Mouse (Mus musculus): ENCODE measurements around the gene Pdzd2.

Gene Pdzd2

DNA sequence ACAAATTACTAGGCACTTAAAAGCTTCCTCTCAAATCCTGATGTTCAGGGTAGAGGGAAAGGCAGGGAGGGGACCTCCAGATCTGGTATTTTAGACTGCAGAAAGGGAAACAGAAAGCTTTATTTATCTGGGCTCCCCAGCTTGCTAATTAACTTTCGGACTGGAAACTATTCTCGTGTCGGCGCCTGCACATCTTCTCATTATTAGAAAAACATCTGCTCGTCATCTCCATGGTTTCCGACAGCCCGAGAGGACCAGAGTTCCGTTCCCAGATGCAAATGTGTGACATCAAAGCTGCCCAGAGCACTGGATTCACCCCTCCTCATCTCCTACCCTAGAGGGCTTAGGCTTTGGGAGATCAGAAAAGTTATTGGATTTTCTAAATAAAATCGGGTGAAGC is 57.2 kb downstream of the Pdzd2 start:
- in situ Hi-C loops (cut with MboI; ENCODE audit: low pct_unique_long_range_greater_than_20kb in 1 of 2, low sequenced_read_pairs in 2 of 2, unreplicated experiment in 1 of 2), result no loop called here

DNA sequence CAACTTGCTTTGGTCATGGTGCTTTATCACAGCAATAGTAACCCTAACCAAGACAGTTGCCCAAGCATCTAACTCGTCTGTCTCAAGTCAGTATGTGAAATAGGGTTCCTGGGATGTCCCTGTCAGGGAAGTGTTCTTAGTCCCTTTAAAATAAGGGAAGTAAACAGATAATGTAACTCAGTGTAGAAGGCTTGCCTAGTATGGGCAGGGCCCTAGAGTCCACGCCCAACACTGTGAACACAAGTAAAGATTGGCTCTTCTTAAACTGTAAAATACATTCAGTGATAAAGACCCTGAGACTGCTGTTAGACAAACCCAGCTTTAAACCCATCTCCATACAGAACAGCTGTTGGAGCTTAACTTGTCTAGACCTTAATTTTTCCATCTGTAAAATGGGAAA is 57.8 kb downstream of the Pdzd2 start:
- in situ Hi-C loops (cut with MboI; ENCODE audit: low pct_unique_long_range_greater_than_20kb in 1 of 2, low sequenced_read_pairs in 2 of 2, unreplicated experiment in 1 of 2), result no loop called here

DNA sequence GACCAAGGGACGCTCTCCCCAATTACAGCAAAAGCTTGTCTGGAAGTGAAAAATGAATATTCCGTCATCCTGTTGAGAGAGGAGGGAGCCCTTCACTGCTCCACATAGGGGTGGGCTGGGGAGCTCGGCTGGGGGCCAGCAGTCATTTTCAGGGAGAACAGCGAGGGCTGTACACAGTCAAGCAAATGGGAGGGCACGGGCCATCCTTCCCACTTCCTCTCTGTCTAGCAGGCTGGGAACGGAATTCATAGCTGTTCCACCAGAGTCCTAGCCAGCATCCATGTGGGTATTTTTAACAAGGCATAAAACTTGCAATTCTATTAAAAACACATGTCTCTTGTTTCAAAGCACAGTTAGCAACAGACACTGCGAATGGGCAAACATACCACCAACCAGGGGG is 59.0 kb downstream of the Pdzd2 start:
- in situ Hi-C loops (cut with MboI; ENCODE audit: low pct_unique_long_range_greater_than_20kb in 1 of 2, low sequenced_read_pairs in 2 of 2, unreplicated experiment in 1 of 2), result no loop called here

DNA sequence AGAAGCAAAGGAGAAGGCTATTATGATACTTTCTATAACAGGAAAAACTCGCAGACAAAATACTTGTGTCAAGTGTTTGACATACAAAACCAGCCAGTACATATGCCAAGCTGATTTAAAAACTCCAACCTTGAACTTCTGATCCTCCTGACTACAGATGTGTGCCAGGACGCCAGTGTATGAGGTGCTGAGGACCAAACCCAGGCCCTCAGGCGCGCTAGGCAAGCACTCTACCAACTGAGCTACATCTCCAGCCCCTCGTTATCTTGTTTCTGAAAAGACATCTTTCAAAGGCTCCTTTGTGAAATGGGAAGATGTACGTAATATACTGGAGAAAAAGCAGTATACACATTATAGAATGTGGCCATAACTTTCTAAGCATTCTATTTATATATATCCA is 59.7 kb downstream of the Pdzd2 start:
- in situ Hi-C loops (cut with MboI; ENCODE audit: low pct_unique_long_range_greater_than_20kb in 1 of 2, low sequenced_read_pairs in 2 of 2, unreplicated experiment in 1 of 2), result no loop called here

DNA sequence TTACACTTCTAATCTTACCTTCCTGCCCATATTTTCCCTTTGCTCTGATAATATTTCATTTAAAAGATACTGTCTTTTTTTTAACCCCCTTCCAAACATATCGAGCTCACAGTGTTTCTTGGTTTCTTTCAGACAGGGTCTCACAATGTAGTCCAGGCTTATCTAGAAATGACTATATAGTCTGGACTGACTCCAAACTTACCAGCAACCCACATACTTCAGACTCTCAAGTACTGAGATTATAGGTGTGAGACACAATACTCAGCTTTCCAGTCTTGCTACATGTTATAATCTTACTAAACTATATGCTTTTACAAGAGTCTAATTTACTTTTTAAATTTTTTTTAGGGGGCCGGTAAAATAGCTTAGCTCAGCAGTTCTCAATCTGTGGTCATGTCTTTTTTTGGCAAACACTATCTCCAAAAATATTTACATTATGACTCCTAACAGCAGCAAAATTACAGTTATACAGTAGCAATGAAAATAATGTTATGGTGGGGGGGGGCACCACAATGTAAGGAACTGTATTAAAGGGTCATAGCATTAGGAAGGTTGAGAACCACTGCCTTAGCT is 61.1 kb downstream of the Pdzd2 start:
- in situ Hi-C loops (cut with MboI; ENCODE audit: low pct_unique_long_range_greater_than_20kb in 1 of 2, low sequenced_read_pairs in 2 of 2, unreplicated experiment in 1 of 2), result no loop called here

DNA sequence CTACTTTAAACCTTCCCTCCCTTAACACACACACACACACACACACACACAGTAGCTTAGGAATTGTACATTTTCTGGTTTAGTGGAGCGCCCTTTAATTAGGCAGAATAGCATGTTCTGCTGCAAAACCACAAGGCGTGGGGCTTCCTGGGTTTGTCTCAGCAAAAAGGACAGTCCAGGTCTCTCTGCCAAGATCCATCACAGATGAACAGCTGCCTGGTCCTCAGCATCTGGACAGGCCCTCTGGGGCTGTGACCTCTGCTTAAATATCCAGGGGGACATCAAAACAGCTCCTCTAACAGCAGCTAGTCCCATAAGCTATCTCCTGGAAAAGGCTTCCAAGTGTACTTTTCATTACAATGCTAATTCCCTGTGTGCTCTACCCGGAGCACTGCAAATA is 64.4 kb downstream of the Pdzd2 start:
- in situ Hi-C loops (cut with MboI; ENCODE audit: low pct_unique_long_range_greater_than_20kb in 1 of 2, low sequenced_read_pairs in 2 of 2, unreplicated experiment in 1 of 2), result no loop called here

DNA sequence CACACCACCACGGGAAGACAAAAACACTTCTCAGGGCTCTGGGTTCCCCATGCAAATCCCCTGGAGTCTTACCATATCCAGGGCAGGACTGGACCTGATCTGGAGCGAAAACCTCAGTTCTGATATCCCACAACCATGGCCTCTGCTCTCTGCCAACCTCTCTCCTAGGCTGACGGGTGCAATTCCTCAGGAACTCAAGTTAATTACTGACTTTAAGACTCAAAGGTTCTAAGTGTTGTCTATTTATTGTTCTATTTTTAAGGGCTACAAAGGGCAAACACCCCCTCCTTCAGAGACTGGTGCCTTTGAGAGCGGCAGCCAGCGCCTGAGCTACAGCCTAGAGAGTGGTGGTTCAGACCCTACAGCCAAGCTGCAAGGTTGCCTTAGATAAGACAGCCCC is 65.7 kb downstream of the Pdzd2 start:
- in situ Hi-C loops (cut with MboI; ENCODE audit: low pct_unique_long_range_greater_than_20kb in 1 of 2, low sequenced_read_pairs in 2 of 2, unreplicated experiment in 1 of 2), result no loop called here

DNA sequence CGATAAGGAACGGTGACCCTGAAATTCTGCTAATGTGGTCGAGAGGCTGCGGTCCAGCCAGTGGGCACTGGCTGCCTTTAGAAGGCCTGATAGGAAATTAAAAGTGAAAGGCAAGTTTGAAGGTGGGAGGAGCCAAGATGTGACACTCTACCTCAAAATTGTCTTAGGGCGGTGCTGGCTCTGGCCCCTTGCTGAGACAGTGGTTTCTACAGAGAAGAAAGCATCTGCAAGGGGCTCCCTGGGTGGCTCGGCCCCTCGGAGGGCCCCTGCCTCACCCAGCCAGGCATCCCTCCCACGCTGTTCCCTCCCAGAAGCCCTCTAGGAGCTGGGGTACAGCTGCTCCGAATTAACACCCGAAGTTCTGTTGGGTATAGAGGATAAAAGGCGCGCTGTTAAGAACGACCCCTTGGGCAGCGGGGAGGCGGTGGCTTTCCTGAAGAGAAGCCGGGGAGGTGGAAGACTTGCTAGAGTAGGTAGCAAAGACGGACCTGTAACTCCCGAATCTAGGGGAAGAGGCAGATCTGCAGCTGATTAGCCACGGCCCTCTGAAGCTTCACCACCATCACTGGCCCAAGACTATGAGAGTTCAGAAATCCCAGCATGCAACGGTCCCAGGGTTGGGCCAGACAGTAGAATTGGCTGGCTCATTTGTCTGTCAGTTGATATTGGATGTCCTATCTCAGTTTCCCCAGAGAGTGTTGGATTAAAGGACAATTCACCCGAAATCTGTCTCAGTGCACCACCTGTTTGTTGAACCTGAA is 71.8 kb downstream of the Pdzd2 start:
- in situ Hi-C loops (cut with MboI; ENCODE audit: low pct_unique_long_range_greater_than_20kb in 1 of 2, low sequenced_read_pairs in 2 of 2, unreplicated experiment in 1 of 2), result no loop called here

DNA sequence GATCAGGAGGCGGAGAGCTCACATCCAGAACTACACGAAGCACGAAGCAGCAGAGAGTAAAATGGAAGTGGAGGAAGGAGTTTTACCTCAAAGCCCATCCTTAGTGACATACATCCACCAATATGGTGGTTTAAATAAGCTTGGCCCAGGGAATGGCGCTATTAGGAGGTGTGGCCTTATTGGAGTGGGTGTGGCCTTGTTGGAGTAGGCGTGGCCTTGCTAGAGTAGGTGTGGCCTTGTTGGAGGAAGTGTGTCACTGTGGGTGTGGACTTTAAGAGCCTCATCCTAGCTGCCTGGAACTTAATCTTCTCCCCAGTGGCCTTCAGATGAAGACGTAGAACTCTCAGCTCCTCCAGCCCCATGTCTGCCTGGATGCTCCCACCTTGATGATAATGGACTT is 73.8 kb downstream of the Pdzd2 start:
- in situ Hi-C loops (cut with MboI; ENCODE audit: low pct_unique_long_range_greater_than_20kb in 1 of 2, low sequenced_read_pairs in 2 of 2, unreplicated experiment in 1 of 2), result no loop called here

DNA sequence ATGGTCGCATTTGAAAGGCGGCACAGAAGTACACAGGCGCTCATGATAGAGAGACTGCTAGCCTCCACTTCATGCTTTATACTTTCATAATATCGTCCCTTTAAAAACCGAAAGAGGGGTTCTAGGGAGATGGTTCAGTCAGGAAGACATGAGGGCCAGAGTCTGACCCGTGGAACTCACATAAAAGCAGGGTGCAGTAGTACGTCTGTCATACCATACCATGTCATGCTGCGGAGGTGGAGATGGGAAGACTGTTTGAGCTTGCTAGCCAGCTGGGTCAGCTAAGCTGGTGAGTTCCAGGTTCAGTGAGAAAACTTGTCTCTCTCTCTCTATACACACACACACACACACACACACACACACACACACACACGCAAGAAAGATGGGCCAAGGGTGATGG is 76.4 kb downstream of the Pdzd2 start:
- in situ Hi-C loops (cut with MboI; ENCODE audit: low pct_unique_long_range_greater_than_20kb in 1 of 2, low sequenced_read_pairs in 2 of 2, unreplicated experiment in 1 of 2), result no loop called here

DNA sequence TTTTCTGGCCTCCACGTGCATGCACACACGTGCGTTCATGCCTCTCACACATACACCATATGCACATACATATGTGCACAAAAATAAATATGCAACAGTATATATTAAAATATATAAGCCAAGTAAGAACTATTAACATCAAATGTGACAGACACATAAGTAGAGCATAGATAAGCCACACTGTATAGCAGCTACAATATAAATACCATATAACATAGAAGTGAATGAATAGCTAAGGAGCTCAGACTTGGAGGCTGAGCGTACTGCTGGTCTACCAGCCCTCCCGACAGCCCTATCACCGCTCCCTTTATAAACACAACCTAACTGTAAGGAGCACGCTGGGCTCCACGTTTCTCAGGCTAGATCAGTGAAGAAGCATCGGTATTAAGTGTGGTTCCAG is 79.4 kb downstream of the Pdzd2 start:
- in situ Hi-C loops (cut with MboI; ENCODE audit: low pct_unique_long_range_greater_than_20kb in 1 of 2, low sequenced_read_pairs in 2 of 2, unreplicated experiment in 1 of 2), result no loop called here

DNA sequence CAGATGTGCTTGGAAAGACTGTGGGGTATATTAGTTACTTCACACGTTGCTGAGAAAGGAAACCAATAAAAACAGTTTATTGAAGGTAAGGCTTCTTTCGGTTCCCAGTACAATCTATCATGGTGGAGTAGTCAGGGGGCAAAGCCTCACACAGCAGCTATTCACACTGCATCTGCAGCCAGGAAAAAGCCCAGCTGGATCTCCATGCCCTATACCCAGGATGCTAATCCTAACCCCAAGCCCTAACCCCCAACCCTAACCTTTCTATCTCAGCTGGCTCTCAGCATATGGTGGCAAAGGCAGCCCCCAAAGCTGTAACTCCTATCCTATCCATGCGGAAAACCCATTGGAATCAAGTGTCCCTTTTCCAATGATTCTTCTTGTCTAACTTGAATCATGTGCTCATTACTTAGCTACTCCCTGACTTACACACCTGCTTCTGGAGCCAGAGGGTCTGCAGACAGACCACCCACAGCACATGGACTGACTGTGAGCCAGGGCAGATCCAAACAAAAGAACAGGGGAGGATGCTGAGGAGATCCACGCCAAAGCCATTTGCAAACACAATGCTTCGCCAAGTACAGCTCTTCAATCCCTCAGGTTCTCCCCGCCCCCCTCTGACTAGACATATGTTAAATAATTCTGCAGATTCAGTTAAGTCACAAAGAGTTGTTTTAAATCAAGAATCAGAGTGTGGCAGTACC is 83.6 kb downstream of the Pdzd2 start:
- in situ Hi-C loops (cut with MboI; ENCODE audit: low pct_unique_long_range_greater_than_20kb in 1 of 2, low sequenced_read_pairs in 2 of 2, unreplicated experiment in 1 of 2), result no loop called here

DNA sequence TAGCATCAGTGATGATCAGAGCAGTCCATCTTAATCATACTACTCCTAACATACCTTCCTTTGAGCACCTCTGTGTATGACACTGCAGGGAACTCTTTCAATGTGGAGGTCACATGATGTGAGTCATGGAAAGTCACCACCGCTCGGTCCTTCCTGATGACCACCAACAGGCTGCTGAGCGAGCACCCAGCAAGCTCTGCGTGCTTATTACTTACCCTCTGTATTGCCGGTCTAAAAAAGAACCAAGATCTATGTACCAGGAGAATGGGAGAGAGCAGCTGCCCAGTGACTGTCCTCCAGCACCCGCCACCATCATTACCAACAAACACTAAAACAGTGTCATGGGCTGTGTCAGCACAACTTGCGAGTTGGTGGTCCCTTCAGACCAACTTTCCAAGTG is 84.4 kb downstream of the Pdzd2 start:
- in situ Hi-C loops (cut with MboI; ENCODE audit: low pct_unique_long_range_greater_than_20kb in 1 of 2, low sequenced_read_pairs in 2 of 2, unreplicated experiment in 1 of 2), result no loop called here

DNA sequence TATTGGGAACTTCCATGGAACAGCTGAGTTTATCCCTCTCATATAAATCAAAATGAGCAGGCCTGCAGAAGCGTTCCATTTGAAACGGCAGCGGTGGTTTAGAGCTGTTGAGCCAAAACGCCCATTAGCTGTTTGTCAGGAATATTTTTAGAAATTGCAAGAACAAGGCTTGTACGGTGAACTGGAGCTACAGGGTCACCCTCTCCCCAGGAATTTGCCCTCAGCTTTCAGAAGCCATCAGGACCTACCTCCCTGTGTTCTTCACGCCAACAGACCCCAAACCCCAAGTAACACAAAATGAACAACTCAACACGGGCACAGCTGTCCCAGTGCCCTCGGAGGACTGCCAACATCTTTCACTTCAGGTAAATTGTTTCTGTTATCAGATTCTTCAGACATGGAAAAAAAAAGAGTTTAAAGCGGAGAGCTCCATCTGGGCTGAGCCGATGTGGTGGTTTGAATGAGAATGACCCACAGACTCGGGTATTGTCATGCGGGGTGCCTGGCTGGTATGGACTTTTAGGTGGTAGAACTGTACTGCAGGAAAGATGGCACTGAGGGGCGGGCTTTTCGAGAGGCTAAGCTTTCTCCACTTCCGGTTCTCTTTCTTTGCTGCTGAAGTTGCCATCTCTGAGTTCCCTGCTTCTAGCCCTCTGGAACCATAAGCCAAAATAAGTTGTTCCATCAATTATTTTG is 87.2 kb downstream of the Pdzd2 start:
- in situ Hi-C loops (cut with MboI; ENCODE audit: low pct_unique_long_range_greater_than_20kb in 1 of 2, low sequenced_read_pairs in 2 of 2, unreplicated experiment in 1 of 2), result no loop called here

DNA sequence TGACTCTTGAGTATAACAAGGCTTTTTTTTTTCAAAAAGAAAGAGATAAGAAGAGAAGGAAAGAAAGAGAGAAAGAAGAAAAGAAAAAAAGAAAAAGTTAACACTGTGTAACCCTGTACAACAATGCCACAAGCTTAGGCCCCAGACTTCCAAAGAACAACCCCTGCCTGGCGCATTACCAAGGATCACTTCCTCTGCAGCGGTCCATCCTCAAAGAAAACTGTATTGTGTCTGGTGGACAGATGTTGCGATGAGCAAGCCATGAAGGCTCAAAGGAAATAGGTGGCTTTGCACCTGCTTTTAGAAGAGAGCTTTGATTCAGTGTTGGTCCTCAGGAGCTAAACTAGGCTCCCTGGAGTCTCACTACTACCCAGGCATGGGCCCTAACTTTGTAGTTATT is 89.5 kb downstream of the Pdzd2 start:
- in situ Hi-C loops (cut with MboI; ENCODE audit: low pct_unique_long_range_greater_than_20kb in 1 of 2, low sequenced_read_pairs in 2 of 2, unreplicated experiment in 1 of 2), result no loop called here

DNA sequence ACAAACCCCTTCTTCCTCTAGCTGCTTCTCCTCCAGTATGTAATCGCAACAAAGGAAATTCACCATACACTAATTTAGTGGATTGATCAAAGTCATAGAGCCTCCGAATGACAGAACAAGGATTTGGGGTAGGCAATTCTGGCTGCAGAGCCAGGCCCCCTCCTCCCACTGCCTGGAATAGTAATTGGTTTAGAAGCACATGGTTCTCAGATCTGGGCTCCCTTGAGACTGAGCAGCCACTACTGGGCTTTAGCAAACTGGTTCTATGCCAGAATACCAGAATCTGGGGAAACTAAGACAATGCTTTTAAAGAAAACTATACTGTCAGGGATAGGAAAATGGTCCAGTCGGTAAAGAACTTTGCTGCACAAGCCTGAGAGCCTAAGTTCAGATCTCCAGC is 90.0 kb downstream of the Pdzd2 start:
- in situ Hi-C loops (cut with MboI; ENCODE audit: low pct_unique_long_range_greater_than_20kb in 1 of 2, low sequenced_read_pairs in 2 of 2, unreplicated experiment in 1 of 2), result no loop called here

DNA sequence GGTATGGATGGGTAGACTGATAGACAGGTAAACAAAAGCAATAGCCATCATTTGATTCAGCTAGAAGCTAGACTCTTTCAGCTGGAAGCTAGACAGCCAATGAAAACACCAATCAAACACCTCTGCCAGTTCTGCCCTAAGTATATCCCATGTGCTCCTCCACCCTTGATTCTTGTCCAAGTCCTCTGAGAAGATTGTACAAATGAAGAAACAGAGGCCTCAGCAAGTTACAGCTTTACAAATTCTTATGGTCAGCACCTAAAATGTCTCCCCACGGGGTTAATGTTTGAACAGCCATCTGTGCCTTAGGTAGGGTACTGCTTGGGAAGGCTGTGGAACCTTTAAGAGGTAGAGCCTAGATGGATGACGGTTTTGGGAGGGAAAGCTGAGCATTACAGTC is 90.6 kb downstream of the Pdzd2 start:
- in situ Hi-C loops (cut with MboI; ENCODE audit: low pct_unique_long_range_greater_than_20kb in 1 of 2, low sequenced_read_pairs in 2 of 2, unreplicated experiment in 1 of 2), result no loop called here

DNA sequence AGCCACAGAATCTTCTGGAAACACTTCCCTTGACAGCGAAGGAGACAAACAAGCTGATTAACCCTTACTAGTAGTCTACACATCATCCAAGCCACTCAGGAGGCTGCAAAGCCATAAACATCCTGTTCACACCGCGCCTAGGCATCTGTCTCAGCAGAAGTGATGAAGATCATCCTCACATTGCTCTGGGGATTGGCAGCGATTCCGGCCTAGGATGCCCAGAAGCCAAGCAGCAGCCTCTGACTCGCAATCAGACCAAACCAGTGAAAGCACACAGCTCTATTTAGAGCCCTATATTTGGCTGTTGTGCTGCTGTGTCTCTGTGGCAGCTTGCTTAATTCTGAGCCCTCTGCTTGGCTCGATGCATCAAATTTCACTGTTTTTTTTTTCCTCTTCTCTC is 99.0 kb downstream of the Pdzd2 start:
- in situ Hi-C loops (cut with MboI; ENCODE audit: low pct_unique_long_range_greater_than_20kb in 1 of 2, low sequenced_read_pairs in 2 of 2, unreplicated experiment in 1 of 2), result no loop called here

DNA sequence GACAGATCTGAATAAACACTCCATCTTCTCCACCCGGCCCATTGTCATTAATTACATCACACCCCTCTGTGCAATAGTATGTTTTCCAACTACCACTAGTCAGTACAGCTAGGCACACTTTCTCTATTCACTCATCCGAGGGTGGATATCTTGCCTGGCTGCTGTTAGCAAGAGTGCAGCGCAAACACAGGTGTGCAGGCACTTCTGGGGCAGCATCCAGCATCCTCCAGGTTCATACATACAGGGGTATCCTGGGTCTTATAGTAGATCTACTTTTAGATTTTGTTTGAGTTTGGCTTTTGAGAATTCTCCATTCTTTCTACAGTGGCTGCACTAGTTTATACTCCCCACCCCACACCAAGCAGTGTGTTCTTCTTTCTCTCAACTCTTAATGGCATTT is 99.9 kb downstream of the Pdzd2 start:
- in situ Hi-C loops (cut with MboI; ENCODE audit: low pct_unique_long_range_greater_than_20kb in 1 of 2, low sequenced_read_pairs in 2 of 2, unreplicated experiment in 1 of 2), result no loop called here

Measured in mouse embryonic stem cell (cell line).